Mouse (Mus musculus): ENCODE measurements around the gene Adgra1. TPM values are rescaled to one million over a fixed set of nuclear protein-coding genes. Genes with fewer than 3 reads are reported as not detected.

Gene Adgra1
- total RNA-seq (2014; rRNA removed) (12.2 and 17.1 TPM in 2 replicates), polyA plus RNA-seq (2015; fragmentation: Nextera tagmentation; extraction: Ambion mirVana) (18.0 and 39.3 TPM in 2 replicates)

- WGBS: 2% methylated on average over 27 of the region's 27 CpGs
- Histone ChIP-seq H3K9ac (peak within 1 kb of the TSS; percentile 48), H3K9me3 (ENCODE audit: low read length) (no peaks in the 10 kb centered on the region), H3K4me2 (ENCODE audit: low read depth) (peak within 1 kb of the TSS; percentile 67), H3K36me3 (ENCODE audit: insufficient read depth) (no peaks in the 10 kb centered on the region), H3K4me3 (ENCODE audit: low read depth, low read length) (peak within 1 kb of the TSS; percentile 40), H3K4me1 (ENCODE audit: insufficient read depth) (peaks cover 14% of the 10 kb centered on the region; the same call in 1 of the 2 replicates), H3K27me3 (ENCODE audit: insufficient read depth, low read length) (no peaks in the 10 kb centered on the region), H3K27ac (ENCODE audit: low read depth, low read length) (peak within 1 kb of the TSS; percentile 79)
- ATAC-seq: peak; percentile 97
- peak; percentile 62 for TF ChIP-seq CTCF (IDR thresholded peaks at IDR 0.05; ENCODE audit: low read depth)
- peak; percentile 92 for DNase-seq
These were observed at the start of gene Adgra1 for GRCm38 (mm10) chr7:139834036-139834435. Gene Adgra1, plus strand, starts transcription at chr7:139834174.

GRCm38 (mm10) chr7:139787382-139787781, 46.6 kb upstream of the Adgra1 start:
- no peak overlapping the region for H3K4me3 ChIP-seq (ENCODE audit: low read depth, low read length)
- H3K4me1 ChIP-seq (ENCODE audit: insufficient read depth): no peaks in the 10 kb centered on the region
- no peak for TF ChIP-seq CTCF (IDR thresholded peaks at IDR 0.05; ENCODE audit: low read depth)
- WGBS: 77% methylated on average over 2 of the region's 2 CpGs
- no peak overlapping the region for H3K4me2 ChIP-seq (ENCODE audit: low read depth)
- no peaks in the 10 kb centered on the region for H3K36me3 ChIP-seq (ENCODE audit: insufficient read depth)
- DNase-seq: no peak
- H3K9me3 ChIP-seq (ENCODE audit: low read length): no peaks in the 10 kb centered on the region
- no peak overlapping the region for H3K27ac ChIP-seq (ENCODE audit: low read depth, low read length)
- ATAC-seq: no peak
- H3K9ac ChIP-seq: no peak overlapping the region
- no peaks in the 10 kb centered on the region for H3K27me3 ChIP-seq (ENCODE audit: insufficient read depth, low read length)

GRCm38 (mm10) chr7:139788927-139789326, 45.0 kb upstream of the Adgra1 start:
- Histone ChIP-seq H3K27me3 (ENCODE audit: insufficient read depth, low read length) (no peaks in the 10 kb centered on the region), H3K4me1 (ENCODE audit: insufficient read depth) (no peaks in the 10 kb centered on the region), H3K4me2 (ENCODE audit: low read depth) (no peak overlapping the region), H3K27ac (ENCODE audit: low read depth, low read length) (no peak overlapping the region), H3K36me3 (ENCODE audit: insufficient read depth) (no peaks in the 10 kb centered on the region), H3K9me3 (ENCODE audit: low read length) (no peaks in the 10 kb centered on the region), H3K9ac (no peak overlapping the region), H3K4me3 (ENCODE audit: low read depth, low read length) (no peak overlapping the region)
- TF ChIP-seq CTCF (IDR thresholded peaks at IDR 0.05; ENCODE audit: low read depth): no peak
- 53% methylated on average over 11 of the region's 11 CpGs for WGBS
- ATAC-seq: no peak
- DNase-seq: no peak

GRCm38 (mm10) chr7:139789718-139790117, 44.3 kb upstream of the Adgra1 start:
- H3K4me2 ChIP-seq (ENCODE audit: low read depth): no peak overlapping the region
- ATAC-seq (no peak), DNase-seq (no peak)
- H3K27ac ChIP-seq (ENCODE audit: low read depth, low read length): no peak overlapping the region
- 91% methylated on average over 4 of the region's 4 CpGs for WGBS
- H3K4me1 ChIP-seq (ENCODE audit: insufficient read depth): no peaks in the 10 kb centered on the region
- H3K36me3 ChIP-seq (ENCODE audit: insufficient read depth): no peaks in the 10 kb centered on the region
- no peaks in the 10 kb centered on the region for H3K27me3 ChIP-seq (ENCODE audit: insufficient read depth, low read length)
- TF ChIP-seq CTCF (IDR thresholded peaks at IDR 0.05; ENCODE audit: low read depth): no peak
- no peak overlapping the region for H3K9ac ChIP-seq
- H3K4me3 ChIP-seq (ENCODE audit: low read depth, low read length): no peak overlapping the region
- H3K9me3 ChIP-seq (ENCODE audit: low read length): no peaks in the 10 kb centered on the region

GRCm38 (mm10) chr7:139791601-139792000, 42.4 kb upstream of the Adgra1 start:
- 79% methylated on average over 9 of the region's 9 CpGs for WGBS
- no peaks in the 10 kb centered on the region for H3K36me3 ChIP-seq (ENCODE audit: insufficient read depth)
- no peak for DNase-seq

GRCm38 (mm10) chr7:139795004-139795605, 38.9 kb upstream of the Adgra1 start:
- WGBS: 42% methylated on average over 9 of the region's 9 CpGs
- Histone ChIP-seq H3K27ac (ENCODE audit: low read depth, low read length) (no peak overlapping the region), H3K4me3 (ENCODE audit: low read depth, low read length) (no peak overlapping the region), H3K9ac (no peak overlapping the region), H3K4me2 (ENCODE audit: low read depth) (no peak overlapping the region), H3K27me3 (ENCODE audit: insufficient read depth, low read length) (no peaks in the 10 kb centered on the region), H3K4me1 (ENCODE audit: insufficient read depth) (no peaks in the 10 kb centered on the region), H3K9me3 (ENCODE audit: low read length) (no peaks in the 10 kb centered on the region), H3K36me3 (ENCODE audit: insufficient read depth) (no peaks in the 10 kb centered on the region)
- DNase-seq: no peak
- ATAC-seq: no peak
- TF ChIP-seq CTCF (IDR thresholded peaks at IDR 0.05; ENCODE audit: low read depth): no peak

More at GRCm38 (mm10) chr7:139791601-139792000, 42.4 kb upstream of the Adgra1 start:
- Histone ChIP-seq H3K9me3 (ENCODE audit: low read length) (no peaks in the 10 kb centered on the region), H3K27ac (ENCODE audit: low read depth, low read length) (no peak overlapping the region), H3K4me2 (ENCODE audit: low read depth) (no peak overlapping the region), H3K9ac (no peak overlapping the region), H3K4me1 (ENCODE audit: insufficient read depth) (no peaks in the 10 kb centered on the region), H3K4me3 (ENCODE audit: low read depth, low read length) (no peak overlapping the region), H3K27me3 (ENCODE audit: insufficient read depth, low read length) (no peaks in the 10 kb centered on the region)
- ATAC-seq: no peak
- no peak for TF ChIP-seq CTCF (IDR thresholded peaks at IDR 0.05; ENCODE audit: low read depth)

GRCm38 (mm10) chr7:139797186-139798109, 36.5 kb upstream of the Adgra1 start:
- WGBS: 67% methylated on average over 9 of the region's 9 CpGs
- no peak overlapping the region for H3K9ac ChIP-seq
- ATAC-seq (peak; percentile 40; the same call in 1 of the 2 replicates), DNase-seq (no peak)
- H3K27ac ChIP-seq (ENCODE audit: low read depth, low read length): no peak overlapping the region
- no peaks in the 10 kb centered on the region for H3K27me3 ChIP-seq (ENCODE audit: insufficient read depth, low read length)
- TF ChIP-seq CTCF (IDR thresholded peaks at IDR 0.05; ENCODE audit: low read depth): no peak
- no peaks in the 10 kb centered on the region for H3K4me1 ChIP-seq (ENCODE audit: insufficient read depth)
- H3K36me3 ChIP-seq (ENCODE audit: insufficient read depth): no peaks in the 10 kb centered on the region
- no peak overlapping the region for H3K4me2 ChIP-seq (ENCODE audit: low read depth)
- no peak overlapping the region for H3K4me3 ChIP-seq (ENCODE audit: low read depth, low read length)
- no peaks in the 10 kb centered on the region for H3K9me3 ChIP-seq (ENCODE audit: low read length)
